Mouse (Mus musculus): ENCODE measurements around the gene Vrk1. TPM values are rescaled to one million over a fixed set of nuclear protein-coding genes. Genes with fewer than 3 reads are reported as not detected.

The Vrk1 gene
- total and polyA plus RNA-seq, 2 experiments from 2014 or later = 17.7 to 32.0 TPM

DNA sequence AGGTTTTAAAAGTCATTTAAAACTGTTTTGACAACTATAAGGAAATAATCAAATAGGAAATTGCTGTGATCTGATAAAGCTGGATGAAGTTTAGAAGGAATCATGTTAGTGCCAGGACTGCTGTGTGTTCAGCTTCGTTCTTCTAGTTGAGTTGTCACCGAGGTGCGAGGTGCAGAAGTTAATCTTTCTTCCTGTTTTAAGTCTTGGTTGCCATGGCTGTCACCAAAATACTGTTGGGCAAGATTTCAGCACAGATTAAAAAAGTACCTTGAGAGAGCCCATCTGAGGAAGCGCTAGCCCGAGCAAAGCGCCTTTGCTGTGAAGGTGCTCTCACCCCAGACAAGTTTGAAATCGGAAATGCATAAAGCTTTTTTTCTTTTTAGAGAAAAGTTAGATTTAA lies 24.2 kb downstream of the Vrk1 start:
- ATAC-seq (no peak), DNase-seq (ENCODE audit: low spot score) (no peak)
- Histone ChIP-seq H3K4me1 (ENCODE audit: insufficient read depth, low read length) (no peaks in the 10 kb centered on the region), H3K4me2 (ENCODE audit: low read depth, low read length) (no peak overlapping the region), H3K9me3 (ENCODE audit: low read length) (no peaks in the 10 kb centered on the region), H3K9ac (replicated peaks; ENCODE audit: low read length) (no peak overlapping the region), H3K27ac (no peak overlapping the region), H3K36me3 (ENCODE audit: insufficient read depth, low read length) (no peaks in the 10 kb centered on the region), H3K27me3 (ENCODE audit: insufficient read depth, low read length) (no peaks in the 10 kb centered on the region), H3K4me3 (ENCODE audit: low read length) (no peak overlapping the region)
- no peak for TF ChIP-seq CTCF (IDR thresholded peaks at IDR 0.05; ENCODE audit: low read depth)
- WGBS = 80% methylated on average over 7 of the region's 7 CpGs

DNA sequence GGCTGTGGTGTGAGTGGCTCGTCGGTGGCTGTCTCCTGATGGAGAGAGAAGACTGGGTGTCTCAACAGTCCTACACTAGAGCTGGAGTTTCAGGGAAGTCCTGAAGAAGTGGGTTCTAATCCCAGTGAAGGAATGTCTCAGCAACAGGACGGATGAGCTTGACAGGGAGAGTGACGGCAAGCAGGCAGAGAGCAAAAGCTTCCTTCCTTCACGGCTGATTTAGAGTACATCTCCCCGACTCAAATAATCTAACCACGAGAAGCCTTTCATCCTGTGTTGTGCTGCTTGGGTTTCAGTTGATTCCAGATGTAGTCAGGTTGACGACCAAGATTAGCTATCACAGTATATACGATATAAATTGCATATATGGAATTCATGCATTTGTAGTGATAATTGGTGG lies 24.7 kb downstream of the Vrk1 start:
- ATAC-seq (no peak), DNase-seq (ENCODE audit: low spot score) (no peak)
- H3K9me3 ChIP-seq (ENCODE audit: low read length) = no peaks in the 10 kb centered on the region
- H3K27ac ChIP-seq = no peak overlapping the region
- H3K4me2 ChIP-seq (ENCODE audit: low read depth, low read length) = no peak overlapping the region
- H3K27me3 ChIP-seq (ENCODE audit: insufficient read depth, low read length) = no peaks in the 10 kb centered on the region
- H3K4me3 ChIP-seq (ENCODE audit: low read length) = no peak overlapping the region
- 93% methylated on average over 9 of the region's 9 CpGs for WGBS
- TF ChIP-seq CTCF (IDR thresholded peaks at IDR 0.05; ENCODE audit: low read depth) = no peak
- no peaks in the 10 kb centered on the region for H3K4me1 ChIP-seq (ENCODE audit: insufficient read depth, low read length)
- H3K9ac ChIP-seq (replicated peaks; ENCODE audit: low read length) = no peak overlapping the region
- no peaks in the 10 kb centered on the region for H3K36me3 ChIP-seq (ENCODE audit: insufficient read depth, low read length)

DNA sequence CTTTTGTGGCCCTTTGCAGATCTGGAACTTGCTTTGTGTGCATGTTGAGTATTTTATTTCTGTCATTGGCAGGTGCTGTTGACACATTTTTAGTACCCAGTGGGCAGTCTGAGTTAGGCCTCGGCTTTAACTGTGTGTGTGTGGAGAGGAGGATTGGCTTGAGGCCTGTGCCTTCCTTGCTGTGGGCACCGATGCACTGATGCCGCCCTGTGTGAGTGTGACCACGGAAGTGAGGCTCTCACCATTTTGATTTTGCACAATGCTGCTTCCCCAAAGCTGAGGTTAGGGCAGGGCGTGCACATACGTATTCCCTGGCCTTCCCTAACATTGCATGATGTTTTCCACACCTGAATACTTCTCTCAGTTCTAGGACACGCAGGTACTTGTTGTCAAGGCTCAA lies 30.2 kb downstream of the Vrk1 start:
- Histone ChIP-seq H3K9ac (replicated peaks; ENCODE audit: low read length) (no peak overlapping the region), H3K36me3 (ENCODE audit: insufficient read depth, low read length) (no peaks in the 10 kb centered on the region), H3K4me2 (ENCODE audit: low read depth, low read length) (no peak overlapping the region), H3K27me3 (ENCODE audit: insufficient read depth, low read length) (no peaks in the 10 kb centered on the region), H3K27ac (no peak overlapping the region), H3K4me1 (ENCODE audit: insufficient read depth, low read length) (no peaks in the 10 kb centered on the region), H3K4me3 (ENCODE audit: low read length) (no peak overlapping the region), H3K9me3 (ENCODE audit: low read length) (no peaks in the 10 kb centered on the region)
- 86% methylated on average over 7 of the region's 7 CpGs for WGBS
- DNase-seq (ENCODE audit: low spot score) = no peak
- ATAC-seq = no peak
- TF ChIP-seq CTCF (IDR thresholded peaks at IDR 0.05; ENCODE audit: low read depth) = no peak

DNA sequence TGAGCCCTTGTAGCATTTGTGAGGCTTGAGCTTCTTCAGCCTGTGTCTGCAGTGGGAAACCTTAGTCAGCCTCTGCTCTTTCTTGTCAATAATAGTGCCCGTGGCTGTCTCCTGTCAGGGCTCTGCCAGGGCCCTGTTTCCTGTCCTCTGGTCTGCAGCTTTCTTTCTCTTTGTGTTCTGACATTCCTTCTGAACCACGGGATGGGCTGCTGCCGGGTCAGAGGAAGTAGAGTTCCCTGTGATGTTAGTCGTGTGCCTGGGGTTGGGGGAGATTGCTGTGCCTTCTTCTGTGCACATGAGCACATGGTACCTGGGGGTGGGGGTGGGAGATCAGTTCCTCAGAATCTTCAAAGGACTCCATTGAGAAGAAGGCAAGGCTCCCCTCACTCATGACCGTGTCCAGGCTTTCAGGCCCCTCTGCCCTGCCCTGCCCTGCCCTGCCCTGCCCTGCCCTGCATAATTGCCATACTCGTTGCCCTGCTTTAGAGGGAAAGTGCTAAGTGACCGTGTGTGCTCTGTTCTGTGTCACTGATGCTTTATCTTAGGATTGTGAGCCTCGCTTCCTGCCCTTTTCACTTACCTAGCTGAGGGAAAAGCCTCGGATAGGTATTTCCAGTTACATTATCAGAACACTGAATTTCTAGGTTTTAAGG lies 36.2 kb downstream of the Vrk1 start:
- Histone ChIP-seq H3K27me3 (ENCODE audit: insufficient read depth, low read length) (no peaks in the 10 kb centered on the region), H3K4me2 (ENCODE audit: low read depth, low read length) (no peak overlapping the region), H3K9me3 (ENCODE audit: low read length) (no peaks in the 10 kb centered on the region), H3K36me3 (ENCODE audit: insufficient read depth, low read length) (no peaks in the 10 kb centered on the region), H3K27ac (no peak overlapping the region), H3K4me3 (ENCODE audit: low read length) (no peak overlapping the region), H3K4me1 (ENCODE audit: insufficient read depth, low read length) (no peaks in the 10 kb centered on the region), H3K9ac (replicated peaks; ENCODE audit: low read length) (no peak overlapping the region)
- 41% methylated on average over 9 of the region's 9 CpGs for WGBS
- TF ChIP-seq CTCF (IDR thresholded peaks at IDR 0.05; ENCODE audit: low read depth) = no peak
- ATAC-seq = no peak
- no peak for DNase-seq (ENCODE audit: low spot score)

DNA sequence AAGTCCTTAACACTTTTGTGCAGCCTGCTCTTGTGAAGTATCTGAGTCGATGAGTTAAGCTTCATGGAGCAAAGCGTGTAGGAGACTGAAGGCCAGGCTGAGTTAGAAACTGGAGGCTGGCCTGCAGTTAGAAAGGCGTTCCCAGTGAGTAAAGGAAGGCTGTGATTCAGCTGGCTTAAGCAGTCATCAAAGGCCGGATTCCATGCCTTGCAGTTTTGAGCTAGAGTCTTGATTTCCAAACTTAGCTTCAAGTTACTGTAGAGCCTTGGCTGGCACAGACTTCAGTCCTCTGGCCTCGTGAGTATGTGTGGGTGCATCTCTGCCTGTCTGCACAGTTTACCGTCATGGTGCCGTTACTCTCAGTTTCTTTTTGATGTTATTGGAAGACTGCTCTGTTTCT lies 42.2 kb downstream of the Vrk1 start:
- H3K9me3 ChIP-seq (ENCODE audit: low read length) = no peaks in the 10 kb centered on the region
- TF ChIP-seq CTCF (IDR thresholded peaks at IDR 0.05; ENCODE audit: low read depth) = no peak
- H3K27me3 ChIP-seq (ENCODE audit: insufficient read depth, low read length) = no peaks in the 10 kb centered on the region
- H3K4me1 ChIP-seq (ENCODE audit: insufficient read depth, low read length) = no peaks in the 10 kb centered on the region
- no peak overlapping the region for H3K9ac ChIP-seq (replicated peaks; ENCODE audit: low read length)
- WGBS = 93% methylated on average over 7 of the region's 7 CpGs
- DNase-seq (ENCODE audit: low spot score) = no peak
- no peak overlapping the region for H3K4me3 ChIP-seq (ENCODE audit: low read length)
- H3K27ac ChIP-seq = no peak overlapping the region
- ATAC-seq = no peak
- no peak overlapping the region for H3K4me2 ChIP-seq (ENCODE audit: low read depth, low read length)
- no peaks in the 10 kb centered on the region for H3K36me3 ChIP-seq (ENCODE audit: insufficient read depth, low read length)

DNA sequence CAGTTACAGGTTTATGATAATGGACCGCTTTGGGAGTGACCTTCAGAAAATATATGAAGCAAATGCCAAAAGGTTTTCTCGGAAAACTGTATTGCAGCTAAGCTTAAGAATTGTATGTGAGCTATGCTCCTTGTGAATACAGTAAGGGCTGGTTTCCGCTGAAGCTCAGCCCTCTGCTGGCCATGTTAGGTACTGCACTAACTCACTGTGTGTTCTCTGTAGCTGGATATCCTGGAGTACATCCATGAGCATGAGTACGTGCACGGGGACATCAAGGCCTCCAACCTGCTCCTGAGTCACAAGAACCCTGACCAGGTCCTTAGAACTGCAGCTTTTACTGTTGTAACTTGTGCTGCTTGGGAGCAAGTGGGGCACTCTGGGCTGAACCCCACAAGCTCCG lies 45.8 kb downstream of the Vrk1 start:
- ATAC-seq (peak; percentile 70; the same call in 1 of the 2 replicates), DNase-seq (ENCODE audit: low spot score) (peak; percentile 92)
- no peaks in the 10 kb centered on the region for H3K9me3 ChIP-seq (ENCODE audit: low read length)
- H3K9ac ChIP-seq (replicated peaks; ENCODE audit: low read length) = no peak overlapping the region
- WGBS = 35% methylated on average over 6 of the region's 6 CpGs
- no peak overlapping the region for H3K4me2 ChIP-seq (ENCODE audit: low read depth, low read length)
- peak; percentile 98 for TF ChIP-seq CTCF (IDR thresholded peaks at IDR 0.05; ENCODE audit: low read depth)
- no peaks in the 10 kb centered on the region for H3K27me3 ChIP-seq (ENCODE audit: insufficient read depth, low read length)
- H3K27ac ChIP-seq = no peak overlapping the region
- no peaks in the 10 kb centered on the region for H3K4me1 ChIP-seq (ENCODE audit: insufficient read depth, low read length)
- H3K4me3 ChIP-seq (ENCODE audit: low read length) = no peak overlapping the region
- no peaks in the 10 kb centered on the region for H3K36me3 ChIP-seq (ENCODE audit: insufficient read depth, low read length)

DNA sequence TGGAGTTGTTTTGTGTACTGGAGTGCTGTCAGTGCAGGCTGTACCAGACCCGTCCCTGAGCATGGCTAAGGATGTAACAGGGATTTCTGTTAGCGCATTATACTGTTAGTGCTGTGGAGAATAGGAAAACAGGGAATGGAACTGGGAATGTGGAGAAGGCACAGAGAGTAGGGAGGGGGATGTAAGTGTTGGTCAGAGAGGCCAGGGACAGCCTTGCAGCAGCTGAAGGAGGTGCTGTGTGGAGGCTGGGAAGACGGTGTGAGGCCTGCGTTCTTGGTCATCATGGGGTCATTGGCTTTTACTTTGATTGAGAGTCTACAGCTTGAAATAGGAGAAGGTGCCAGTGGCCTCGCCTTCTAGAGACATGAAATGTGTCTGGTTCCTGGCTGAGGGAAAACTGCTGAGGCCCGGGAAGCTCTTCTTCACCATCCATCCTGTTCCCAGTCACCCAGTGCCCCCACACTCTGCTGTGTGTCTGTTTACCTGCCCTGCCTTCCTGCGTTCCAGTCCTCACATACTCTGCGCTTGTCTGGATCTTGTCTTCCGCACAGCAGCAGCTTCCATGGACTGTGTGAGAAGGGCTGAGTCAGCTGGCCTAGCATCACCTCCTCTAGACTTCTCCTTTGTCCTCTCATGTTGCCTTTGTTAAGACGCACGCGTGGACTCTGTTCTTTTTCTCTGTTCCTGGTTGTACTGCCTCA lies 50.0 kb downstream of the Vrk1 start:
- Histone ChIP-seq H3K27ac (no peak overlapping the region), H3K4me1 (ENCODE audit: insufficient read depth, low read length) (no peaks in the 10 kb centered on the region), H3K9ac (replicated peaks; ENCODE audit: low read length) (no peak overlapping the region), H3K4me2 (ENCODE audit: low read depth, low read length) (no peak overlapping the region), H3K4me3 (ENCODE audit: low read length) (no peak overlapping the region), H3K36me3 (ENCODE audit: insufficient read depth, low read length) (peaks cover 4% of the 10 kb centered on the region; the same call in 1 of the 2 replicates), H3K9me3 (ENCODE audit: low read length) (no peaks in the 10 kb centered on the region), H3K27me3 (ENCODE audit: insufficient read depth, low read length) (no peaks in the 10 kb centered on the region)
- TF ChIP-seq CTCF (IDR thresholded peaks at IDR 0.05; ENCODE audit: low read depth) = no peak
- WGBS = 70% methylated on average over 12 of the region's 12 CpGs
- ATAC-seq (peak; percentile 32; the same call in 1 of the 2 replicates), DNase-seq (ENCODE audit: low spot score) (peak; percentile 18)

Measured in hindbrain, postnatal 0 days (tissue).